Mouse (Mus musculus) CH12.LX (cell line): ENCODE measurements at regions not wholly inside any gene's neighbourhood (a gene's known extent, or its start where the extent isn't known, plus 50 kb on each side); places are given as distances from the start of the nearest gene placed in this dataset.

Experiments
- CHD1 ChIP-seq: IDR thresholded peaks from 2 replicates; pipeline ENCODE4 v1.6.1; 2012; ENCODE audit warnings: low read depth, low read length, improper control_type of control experiment, inconsistent platforms
- CTCF ChIP-seq, 2 experiments: IDR thresholded peaks in 1 of 2; conservative IDR thresholded peaks in 1 of 2; 2 replicates each; pipeline ENCODE4 v1.5.1; 2011 to 2012; ENCODE audit warnings: low read depth in 2 of 2, low read length in 2 of 2, improper control_type of control experiment in 1 of 2, inconsistent platforms in 1 of 2, mild to moderate bottlenecking in 1 of 2, moderate library complexity in 1 of 2
- E2F4 ChIP-seq: IDR thresholded peaks from 2 replicates; pipeline ENCODE4 v1.6.1; 2011; ENCODE audit warnings: low read depth, low read length, improper control_type of control experiment; ENCODE audit not compliant: insufficient replicate concordance
- EP300 ChIP-seq: IDR thresholded peaks from 2 replicates; pipeline ENCODE4 v1.6.1; 2011; ENCODE audit warnings: low read length, improper control_type of control experiment
- HCFC1 ChIP-seq: IDR thresholded peaks from 2 replicates; pipeline ENCODE4 v1.6.1; 2012; ENCODE audit warnings: low read depth, mild to moderate bottlenecking, inconsistent platforms, low read length, improper control_type of control experiment
- KAT2A ChIP-seq: IDR thresholded peaks from 2 replicates; pipeline ENCODE4 v1.6.1; 2012; ENCODE audit warnings: low read length, improper control_type of control experiment, inconsistent platforms; ENCODE audit not compliant: insufficient replicate concordance
- MAX ChIP-seq: IDR thresholded peaks from 2 replicates; pipeline ENCODE4 v1.6.1; 2011; ENCODE audit warnings: low read length, improper control_type of control experiment
- NELFE ChIP-seq: IDR thresholded peaks from 2 replicates; pipeline ENCODE4 v1.6.1; 2011; ENCODE audit warnings: low read depth, low read length, improper control_type of control experiment
- POLR2A ChIP-seq: IDR thresholded peaks from 2 replicates; pipeline ENCODE4 v1.6.1; 2011; ENCODE audit warnings: low read depth, mild to moderate bottlenecking, improper control_type of control experiment, low read length
- SIN3A ChIP-seq: IDR thresholded peaks from 2 replicates; pipeline ENCODE4 v1.6.1; 2012; ENCODE audit warnings: low read length, improper control_type of control experiment, inconsistent platforms
- TCF12 ChIP-seq: IDR thresholded peaks from 2 replicates; pipeline ENCODE4 v1.6.1; 2014; ENCODE audit warnings: low read depth, mild to moderate bottlenecking, inconsistent platforms, low read length, improper control_type of control experiment
- USF1 ChIP-seq: IDR thresholded peaks from 2 replicates; pipeline ENCODE4 v1.6.1; 2014; ENCODE audit warnings: low read depth, mild to moderate bottlenecking, inconsistent platforms, low read length, improper control_type of control experiment
- ZNF384 ChIP-seq: IDR thresholded peaks from 2 replicates; pipeline ENCODE4 v1.6.1; 2012; ENCODE audit warnings: low read depth, low read length, improper control_type of control experiment, inconsistent platforms

DNA sequence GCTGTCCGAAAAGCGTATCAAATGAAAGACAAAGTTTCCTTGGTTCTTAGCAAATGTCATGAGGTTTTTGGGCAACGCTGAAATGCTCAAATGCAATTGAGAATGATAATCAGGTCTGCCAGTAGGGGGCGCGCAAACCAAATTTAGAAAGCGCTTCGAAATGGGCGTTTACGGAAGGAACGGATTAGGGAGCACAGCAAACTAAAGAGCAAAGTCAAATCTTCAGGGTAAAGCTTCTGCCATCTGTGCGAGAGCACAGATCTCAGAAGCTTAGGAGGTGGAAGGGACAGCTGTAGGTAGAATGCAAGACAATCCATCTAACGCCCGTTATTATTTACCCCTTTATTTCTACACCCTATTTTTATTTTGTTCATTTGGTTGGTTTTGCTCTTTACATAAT is 242.7 kb upstream of the Jmjd1c start:
- peak; percentile 57 for TF ChIP-seq POLR2A
- TF ChIP-seq HCFC1: peak; percentile 17; the same call in 1 of the 2 replicates
- TF ChIP-seq NELFE: no peak
- peak; percentile 61 to 92 for TF ChIP-seq CTCF (conservative IDR thresholded peaks at IDR 0.05 in 1 of 2, IDR thresholded peaks at IDR 0.05 in 1 of 2; ENCODE audit: low read depth in 2 of 2, low read length in 2 of 2)
- TF ChIP-seq TCF12: no peak
- no peak for TF ChIP-seq E2F4
- no peak for TF ChIP-seq ZNF384
- TF ChIP-seq USF1: no peak
- TF ChIP-seq EP300: no peak
- TF ChIP-seq MAX: no peak
- peak; percentile 49 for TF ChIP-seq SIN3A
- no peak for TF ChIP-seq KAT2A
- TF ChIP-seq CHD1: no peak
